16 mouse cellular contexts compared by ENCODE assay signal in the genomic region with DNA sequence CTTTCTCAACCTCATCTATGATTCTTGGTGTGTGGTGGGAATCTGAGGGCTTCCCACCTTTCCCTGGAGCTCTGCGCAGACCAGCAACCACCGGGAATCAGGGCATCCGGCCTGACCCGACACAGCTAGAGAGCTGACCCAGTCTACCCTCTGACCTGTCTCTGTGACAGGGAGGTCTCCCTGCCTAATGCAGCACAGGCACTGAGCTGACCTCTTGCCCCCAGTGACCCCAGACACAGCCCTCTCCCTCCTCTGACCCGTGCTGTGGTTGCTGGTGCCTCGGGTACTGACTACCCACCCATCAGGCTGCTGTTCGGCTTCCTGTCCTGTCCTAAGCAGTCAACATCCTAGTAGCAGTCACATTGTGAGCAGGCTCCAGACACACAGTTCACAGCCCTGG. TPM values are rescaled to one million over a fixed set of nuclear protein-coding genes. Genes with fewer than 3 reads are reported as not detected.
DNase-seq lines count a peak whose midpoint lies in the region; ATAC-seq and TF ChIP-seq lines count a peak whose summit lies in the region.
"Had no signal": no experiment of that assay in that cellular context is flagged by ENCODE, and none has a peak within 500 bp of the region (broad histone marks: within the 10 kb centered on the region; RNA-seq: fewer than 3 reads in every experiment).

No protein-coding gene starts in this region.

- no peak for ATAC-seq in hindbrain, embryonic 11.5 days (ENCODE audit: low FRiP score)
- no peak for ATAC-seq in midbrain, embryonic 13.5 days
- no peak for ATAC-seq in lung, postnatal 0 days
- no peak for ATAC-seq in liver, embryonic 11.5 days (replicated peaks; ENCODE audit: low FRiP score)
- ATAC-seq: Patski had no signal

- H3K4me2 ChIP-seq in hindbrain, embryonic 11.5 days (replicated peaks; ENCODE audit: low read depth, low read length), result no peak overlapping the region
- H3K4me2 ChIP-seq in midbrain, embryonic 13.5 days (replicated peaks), result no peak overlapping the region
- H3K4me2 ChIP-seq in lung, postnatal 0 days (replicated peaks; ENCODE audit: low read depth, low read length), result no peak overlapping the region
- no peak overlapping the region for H3K4me2 ChIP-seq in liver, embryonic 11.5 days
- H3K4me2 ChIP-seq: kidney, embryonic 15.5 days; stomach, embryonic 15.5 days had no signal

- H3K27ac ChIP-seq in hindbrain, embryonic 11.5 days (ENCODE audit: low read depth, low read length), result peak overlapping the region; percentile 37
- H3K27ac ChIP-seq in midbrain, embryonic 13.5 days, result peak overlapping the region; percentile 100; the same call in 1 of the 2 replicates
- H3K27ac ChIP-seq in lung, postnatal 0 days (ENCODE audit: low read length), result no peak overlapping the region
- no peak overlapping the region for H3K27ac ChIP-seq in liver, embryonic 11.5 days (ENCODE audit: low read depth, low read length)
- H3K27ac ChIP-seq: kidney, embryonic 15.5 days; macrophage; stomach, embryonic 15.5 days had no signal

- peaks cover 49% of the 10 kb centered on the region for H3K4me1 ChIP-seq in hindbrain, embryonic 11.5 days (replicated peaks; ENCODE audit: control insufficient read depth, insufficient read depth, low read length)
- H3K4me1 ChIP-seq in midbrain, embryonic 13.5 days (replicated peaks), result peaks cover 73% of the 10 kb centered on the region
- no peaks in the 10 kb centered on the region for H3K4me1 ChIP-seq in lung, postnatal 0 days (ENCODE audit: insufficient read depth, low read depth, low read length)
- H3K4me1 ChIP-seq in liver, embryonic 11.5 days (replicated peaks; ENCODE audit: control insufficient read depth, insufficient read depth, low read length), result peaks cover 32% of the 10 kb centered on the region

- 0 out of 2 replicates have a peak, but pooled peaks cover 15% of the 10 kb centered on the region for H3K36me3 ChIP-seq in hindbrain, embryonic 11.5 days (ENCODE audit: control insufficient read depth, insufficient read depth, low read length)
- H3K36me3 ChIP-seq in midbrain, embryonic 13.5 days, result peaks cover 65% of the 10 kb centered on the region
- H3K36me3 ChIP-seq in lung, postnatal 0 days (ENCODE audit: insufficient read depth, low read length), result peaks cover 18% of the 10 kb centered on the region
- H3K36me3 ChIP-seq in liver, embryonic 11.5 days (ENCODE audit: control insufficient read depth, insufficient read depth, low read length), result peaks cover 13% of the 10 kb centered on the region

- 15% methylated on average over 7 of the region's 7 CpGs for WGBS in hindbrain, embryonic 11.5 days
- WGBS in midbrain, embryonic 13.5 days, result 32% methylated on average over 7 of the region's 7 CpGs
- WGBS in lung, postnatal 0 days, result 74% methylated on average over 7 of the region's 7 CpGs
- 46% methylated on average over 6 of the region's 7 CpGs for WGBS in liver, embryonic 11.5 days

- peak overlapping the region; percentile 17; the same call in 1 of the 2 replicates for H3K9ac ChIP-seq in hindbrain, embryonic 11.5 days (ENCODE audit: low read depth, low read length)
- peak overlapping the region; percentile 28; the same call in 1 of the 2 replicates for H3K9ac ChIP-seq in midbrain, embryonic 13.5 days (replicated peaks)
- no peak overlapping the region for H3K9ac ChIP-seq in lung, postnatal 0 days (replicated peaks; ENCODE audit: low read depth)
- no peak overlapping the region for H3K9ac ChIP-seq in liver, embryonic 11.5 days (ENCODE audit: low read depth, low read length)
- H3K9ac ChIP-seq: kidney, embryonic 15.5 days; stomach, embryonic 15.5 days had no signal

- TF ChIP-seq CTCF in lung, postnatal 0 days (IDR thresholded peaks at IDR 0.05), result no peak

- H3K4me3 ChIP-seq in hindbrain, embryonic 11.5 days (ENCODE audit: low read depth, low read length), result no peak overlapping the region
- H3K4me3 ChIP-seq in midbrain, embryonic 13.5 days (replicated peaks), result no peak overlapping the region
- no peak overlapping the region for H3K4me3 ChIP-seq in lung, postnatal 0 days (ENCODE audit: low read depth, low read length)
- no peak overlapping the region for H3K4me3 ChIP-seq in liver, embryonic 11.5 days (ENCODE audit: low read depth, low read length)
- H3K4me3 ChIP-seq: kidney, embryonic 15.5 days; stomach, embryonic 15.5 days had no signal

- H3K9me3 ChIP-seq in hindbrain, embryonic 11.5 days (ENCODE audit: control insufficient read depth, low read length), result no peaks in the 10 kb centered on the region
- H3K9me3 ChIP-seq in midbrain, embryonic 13.5 days, result no peaks in the 10 kb centered on the region
- H3K9me3 ChIP-seq in lung, postnatal 0 days (ENCODE audit: low read length), result no peaks in the 10 kb centered on the region
- no peaks in the 10 kb centered on the region for H3K9me3 ChIP-seq in liver, embryonic 11.5 days (ENCODE audit: control insufficient read depth, low read length)
- H3K9me3 ChIP-seq: kidney, embryonic 15.5 days; stomach, embryonic 15.5 days had no signal

- peak; percentile 83 for DNase-seq in embryo, embryonic 10 days (ENCODE audit: low spot score)
- no peak for DNase-seq in embryo, embryonic 11 days
- peak; percentile 63 for DNase-seq in embryo, embryonic 10.5 days (ENCODE audit: low spot score)
- DNase-seq in hindbrain, embryonic 11.5 days (ENCODE audit: low spot score), result no peak
- no peak for DNase-seq in lung, postnatal 0 days (ENCODE audit: low spot score)
- no peak for DNase-seq in liver, embryonic 11.5 days (ENCODE audit: low spot score)
- no peak for DNase-seq in adrenal gland, adult 18-20 months (ENCODE audit: low spot score in 2 of 2)
- DNase-seq: cerebellum, adult 18-20 months; gastrocnemius, postnatal 36 days; layer of hippocampus, adult 9-11 months; thymus, postnatal 14 days had no signal

- no peaks in the 10 kb centered on the region for H3K27me3 ChIP-seq in hindbrain, embryonic 11.5 days (ENCODE audit: control insufficient read depth, insufficient read depth, low read length)
- H3K27me3 ChIP-seq in midbrain, embryonic 13.5 days, result no peaks in the 10 kb centered on the region
- H3K27me3 ChIP-seq in lung, postnatal 0 days (replicated peaks; ENCODE audit: insufficient read depth, low read length), result no peaks in the 10 kb centered on the region
- H3K27me3 ChIP-seq in liver, embryonic 11.5 days (replicated peaks; ENCODE audit: control insufficient read depth, insufficient read depth, low read length), result no peaks in the 10 kb centered on the region
- H3K27me3 ChIP-seq: kidney, embryonic 15.5 days; Patski; stomach, embryonic 15.5 days had no signal

- TF ChIP-seq EP300 in lung, postnatal 0 days (IDR thresholded peaks at IDR 0.05), result no peak

RNA-seq across cellular contexts. Expression of gene Src, which starts 48.6 kb away (rescaled TPM):
- 13.0 and 14.4 TPM in 2 replicates for polyA plus RNA-seq in hindbrain, embryonic 11.5 days (2014; fragmentation: Nextera tagmentation; extraction: Ambion mirVana)
- 31.6 and 39.1 TPM in 2 replicates for polyA plus RNA-seq in midbrain, embryonic 13.5 days (2015; fragmentation: Nextera tagmentation; extraction: Ambion mirVana)
- 16.4 and 18.2 TPM in 2 replicates for polyA plus RNA-seq in lung, postnatal 0 days (2015; fragmentation: Nextera tagmentation; extraction: Ambion mirVana)
- 4.4 and 4.8 TPM in 2 replicates for polyA plus RNA-seq in liver, embryonic 11.5 days (2014; fragmentation: Nextera tagmentation; extraction: Ambion mirVana)
- 10 to 100 TPM; 11.8 to 13.8 TPM for total RNA-seq in adrenal gland, adult 18-20 months (2021)

Comparison
In these comparisons a context has a peak if more than half of its experiments do, and no peak if none do; other contexts are left out.
1. DNase-seq: peak in embryo, embryonic 10 days (single experiment) and embryo, embryonic 10.5 days (single experiment); none in embryo, embryonic 11 days (single experiment), hindbrain, embryonic 11.5 days (single experiment), lung, postnatal 0 days (single experiment), liver, embryonic 11.5 days (single experiment) and adrenal gland, adult 18-20 months (0 of 2).
2. H3K27ac ChIP-seq: peak in hindbrain, embryonic 11.5 days (single experiment) and midbrain, embryonic 13.5 days (single experiment); none in lung, postnatal 0 days (single experiment) and liver, embryonic 11.5 days (single experiment).
3. H3K9ac ChIP-seq: peak in hindbrain, embryonic 11.5 days (single experiment) and midbrain, embryonic 13.5 days (single experiment); none in lung, postnatal 0 days (single experiment) and liver, embryonic 11.5 days (single experiment).